Mouse (Mus musculus) effector memory CD4-positive, alpha-beta T cell, adult 7 months (primary cell): Measurements from ENCODE around the gene Gm29423. TPM values are rescaled to one million over a fixed set of nuclear protein-coding genes. Genes with fewer than 3 reads are reported as not detected.

ENCODE experiments used
- polyA plus RNA-seq: library from polyadenylated mRNA; unstranded; fragments of 100-300 nt; shearing (Covaris generic); gene quantifications from one replicate; pipeline ENCODE4 v1.2.1, GENCODE M21; 2017

Gene Gm29423
- not detected for polyA plus RNA-seq

GRCm38 (mm10) chrY:70303187-70303586 is at the start of gene Gm29423, which contains the start of gene Gm29644:
Gm29423 (minus strand) TSS chrY:70303287.
Gm29644 (minus strand) TSS chrY:70303343.

GRCm38 (mm10) chrY:70273542-70273941 is 29.5 kb downstream of the Gm29423 start, which contains the start of gene Gm21118:
Gm21118 (minus strand) TSS chrY:70273642.

Other genes with a start within 250 kb of the Gm29423 start
- not detected for gene Gm21118, start 29.6 kb downstream of the Gm29423 start, polyA plus RNA-seq
- not detected for gene Gm29644, start 56 bp upstream of the Gm29423 start, polyA plus RNA-seq
- not detected for gene Gm20888, start 138.6 kb upstream of the Gm29423 start, polyA plus RNA-seq